Mouse (Mus musculus): ENCODE measurements around the gene Fzd1. TPM values are rescaled to one million over a fixed set of nuclear protein-coding genes. Genes with fewer than 3 reads are reported as not detected.

Fzd1 gene
- polyA plus RNA-seq, 1 experiment, result 0.07 TPM

DNA sequence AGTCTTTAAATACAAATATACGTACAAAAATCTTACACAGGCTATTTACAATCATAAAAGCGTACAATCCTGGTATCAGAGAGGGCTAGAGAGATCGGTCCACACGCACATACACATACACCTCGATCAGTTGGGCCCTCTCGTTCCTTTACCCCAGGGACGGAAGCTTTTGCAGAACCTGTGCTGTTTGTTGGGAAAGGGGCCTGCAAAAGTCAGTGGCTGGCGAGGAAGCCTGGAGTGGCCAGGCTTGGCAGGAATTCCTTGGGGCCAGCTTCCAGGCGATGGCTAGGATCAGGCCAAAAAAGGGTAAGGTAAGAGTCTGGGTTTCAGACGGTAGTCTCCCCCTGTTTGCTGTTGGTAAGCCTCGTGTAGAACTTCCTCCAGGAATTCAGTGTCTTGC is 2.5 kb downstream of the Fzd1 start:
- peaks cover 23% of the 10 kb centered on the region for H3K4me1 ChIP-seq
- H3K36me3 ChIP-seq (replicated peaks; ENCODE audit: low read length), result no peaks in the 10 kb centered on the region
- H3K4me3 ChIP-seq (replicated peaks), result no peak overlapping the region
- peaks cover 19% of the 10 kb centered on the region for H3K9me3 ChIP-seq
- H3K27me3 ChIP-seq (replicated peaks), result peaks cover 62% of the 10 kb centered on the region
- TF ChIP-seq FLI1 (IDR thresholded peaks at IDR 0.05; ENCODE audit: low read length) (no peak), GATA1 (IDR thresholded peaks at IDR 0.05; ENCODE audit: borderline replicate concordance, low read length) (no peak)

- no peak overlapping the region for H3K4me3 ChIP-seq (replicated peaks)
- H3K9me3 ChIP-seq, result peaks cover 19% of the 10 kb centered on the region
- no peaks in the 10 kb centered on the region for H3K36me3 ChIP-seq (replicated peaks; ENCODE audit: low read length)
- TF ChIP-seq FLI1 (IDR thresholded peaks at IDR 0.05; ENCODE audit: low read length) (no peak), GATA1 (IDR thresholded peaks at IDR 0.05; ENCODE audit: borderline replicate concordance, low read length) (no peak)
- peaks cover 57% of the 10 kb centered on the region for H3K27me3 ChIP-seq (replicated peaks)
- H3K4me1 ChIP-seq, result peaks cover 23% of the 10 kb centered on the region
These were observed 3.0 kb downstream of the Fzd1 start for GRCm38 (mm10) chr5:4754701-4755281.

- H3K9me3 ChIP-seq, result peaks cover 17% of the 10 kb centered on the region
These were observed 4.7 kb downstream of the Fzd1 start for GRCm38 (mm10) chr5:4753161-4753560.

GRCm38 (mm10) chr5:4742722-4743121 is 15.1 kb downstream of the Fzd1 start:
- Histone ChIP-seq H3K36me3 (replicated peaks; ENCODE audit: low read length) (no peaks in the 10 kb centered on the region), H3K9me3 (no peaks in the 10 kb centered on the region), H3K27me3 (replicated peaks) (no peaks in the 10 kb centered on the region), H3K4me1 (no peaks in the 10 kb centered on the region), H3K4me3 (replicated peaks) (no peak overlapping the region)
- TF ChIP-seq GATA1 (IDR thresholded peaks at IDR 0.05; ENCODE audit: borderline replicate concordance, low read length), result no peak
- no peak for TF ChIP-seq FLI1 (IDR thresholded peaks at IDR 0.05; ENCODE audit: low read length)

More at GRCm38 (mm10) chr5:4753161-4753560, 4.7 kb downstream of the Fzd1 start:
- peaks cover 44% of the 10 kb centered on the region for H3K27me3 ChIP-seq (replicated peaks)
- TF ChIP-seq FLI1 (IDR thresholded peaks at IDR 0.05; ENCODE audit: low read length), result no peak
- no peak for TF ChIP-seq GATA1 (IDR thresholded peaks at IDR 0.05; ENCODE audit: borderline replicate concordance, low read length)
- H3K36me3 ChIP-seq (replicated peaks; ENCODE audit: low read length), result no peaks in the 10 kb centered on the region
- peaks cover 19% of the 10 kb centered on the region for H3K4me1 ChIP-seq
- H3K4me3 ChIP-seq (replicated peaks), result no peak overlapping the region

DNA sequence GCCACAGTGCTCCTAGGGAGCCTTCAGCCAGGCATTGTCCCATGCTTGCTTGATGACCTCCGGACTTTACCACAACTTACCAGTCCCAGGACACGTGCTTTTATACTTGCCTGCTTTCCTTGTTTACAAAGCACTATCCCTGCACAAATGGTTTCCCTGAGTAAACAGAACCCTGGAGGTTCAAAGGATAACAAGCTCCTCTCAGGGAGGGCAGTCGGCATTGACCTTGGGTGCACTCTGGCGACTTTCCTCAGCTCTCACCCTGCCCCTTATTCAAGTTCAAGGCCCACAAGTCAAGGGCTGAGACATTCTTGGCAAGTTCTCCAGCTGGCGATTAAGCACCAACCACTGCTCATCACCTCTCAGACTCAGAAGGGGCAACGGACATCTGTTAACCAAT is 20.8 kb downstream of the Fzd1 start:
- no peaks in the 10 kb centered on the region for H3K36me3 ChIP-seq (replicated peaks; ENCODE audit: low read length)
- TF ChIP-seq FLI1 (IDR thresholded peaks at IDR 0.05; ENCODE audit: low read length) (no peak), GATA1 (IDR thresholded peaks at IDR 0.05; ENCODE audit: borderline replicate concordance, low read length) (no peak)
- no peaks in the 10 kb centered on the region for H3K9me3 ChIP-seq
- no peaks in the 10 kb centered on the region for H3K27me3 ChIP-seq (replicated peaks)
- no peaks in the 10 kb centered on the region for H3K4me1 ChIP-seq
- no peak overlapping the region for H3K4me3 ChIP-seq (replicated peaks)

GRCm38 (mm10) chr5:4735461-4735860 is 22.4 kb downstream of the Fzd1 start:
- TF ChIP-seq FLI1 (IDR thresholded peaks at IDR 0.05; ENCODE audit: low read length) (no peak), GATA1 (IDR thresholded peaks at IDR 0.05; ENCODE audit: borderline replicate concordance, low read length) (no peak)
- H3K9me3 ChIP-seq, result no peaks in the 10 kb centered on the region
- H3K4me3 ChIP-seq (replicated peaks), result no peak overlapping the region
- H3K4me1 ChIP-seq, result no peaks in the 10 kb centered on the region
- H3K36me3 ChIP-seq (replicated peaks; ENCODE audit: low read length), result no peaks in the 10 kb centered on the region
- H3K27me3 ChIP-seq (replicated peaks), result no peaks in the 10 kb centered on the region

GRCm38 (mm10) chr5:4733239-4733638 is 24.6 kb downstream of the Fzd1 start:
- Histone ChIP-seq H3K27me3 (replicated peaks) (no peaks in the 10 kb centered on the region), H3K9me3 (no peaks in the 10 kb centered on the region), H3K4me1 (no peaks in the 10 kb centered on the region), H3K4me3 (replicated peaks) (no peak overlapping the region), H3K36me3 (replicated peaks; ENCODE audit: low read length) (no peaks in the 10 kb centered on the region)
- TF ChIP-seq GATA1 (IDR thresholded peaks at IDR 0.05; ENCODE audit: borderline replicate concordance, low read length) (no peak), FLI1 (IDR thresholded peaks at IDR 0.05; ENCODE audit: low read length) (no peak)

DNA sequence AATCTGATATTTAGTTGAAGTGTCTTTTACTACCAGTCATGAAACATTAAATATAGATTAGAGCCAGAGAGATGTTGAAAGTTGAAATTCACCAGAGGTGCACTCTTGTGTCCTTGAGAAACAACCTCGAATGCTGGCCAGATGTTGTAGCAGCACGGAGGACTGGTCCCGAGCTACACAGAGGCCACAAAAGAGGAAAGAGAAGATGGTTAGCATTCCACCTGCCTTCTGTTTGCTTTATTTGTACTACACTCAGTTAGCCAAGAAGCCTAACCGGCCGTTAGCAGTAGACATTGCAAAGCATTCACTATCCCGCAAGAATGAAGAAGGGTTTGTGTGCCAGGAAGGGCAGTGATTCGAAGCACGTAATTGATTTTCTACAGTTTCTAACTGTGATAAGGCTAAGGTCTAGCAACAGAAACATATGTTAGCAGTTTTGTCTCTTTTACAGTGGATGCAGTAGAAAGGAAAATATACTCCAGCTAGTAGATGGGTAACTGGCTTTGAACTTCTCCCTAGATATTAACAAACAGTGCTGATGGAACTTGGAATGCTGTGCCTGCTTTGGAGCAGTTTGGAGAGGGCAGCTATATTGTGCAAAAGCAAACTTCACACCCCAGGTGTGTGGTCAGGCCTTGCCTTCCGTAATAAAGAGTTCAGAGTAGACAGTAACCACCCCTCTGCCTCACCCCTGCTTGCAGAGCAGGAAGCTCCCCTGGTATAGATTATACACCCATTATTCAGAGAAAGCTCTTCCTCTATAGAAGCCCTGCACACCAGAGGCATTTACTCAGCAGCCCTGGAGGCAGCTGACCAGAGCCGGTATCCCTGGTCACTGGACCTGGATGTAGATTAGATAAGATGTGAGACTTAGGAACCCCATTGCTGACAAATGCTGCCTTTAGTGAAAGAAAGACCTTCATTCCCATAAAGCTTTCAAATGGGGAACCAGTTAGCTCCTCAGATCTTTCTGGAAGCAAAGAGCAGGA is 25.3 kb downstream of the Fzd1 start:
- H3K9me3 ChIP-seq, result no peaks in the 10 kb centered on the region
- TF ChIP-seq FLI1 (IDR thresholded peaks at IDR 0.05; ENCODE audit: low read length) (no peak), GATA1 (IDR thresholded peaks at IDR 0.05; ENCODE audit: borderline replicate concordance, low read length) (no peak)
- H3K36me3 ChIP-seq (replicated peaks; ENCODE audit: low read length), result no peaks in the 10 kb centered on the region
- no peaks in the 10 kb centered on the region for H3K4me1 ChIP-seq
- no peaks in the 10 kb centered on the region for H3K27me3 ChIP-seq (replicated peaks)
- H3K4me3 ChIP-seq (replicated peaks), result no peak overlapping the region

DNA sequence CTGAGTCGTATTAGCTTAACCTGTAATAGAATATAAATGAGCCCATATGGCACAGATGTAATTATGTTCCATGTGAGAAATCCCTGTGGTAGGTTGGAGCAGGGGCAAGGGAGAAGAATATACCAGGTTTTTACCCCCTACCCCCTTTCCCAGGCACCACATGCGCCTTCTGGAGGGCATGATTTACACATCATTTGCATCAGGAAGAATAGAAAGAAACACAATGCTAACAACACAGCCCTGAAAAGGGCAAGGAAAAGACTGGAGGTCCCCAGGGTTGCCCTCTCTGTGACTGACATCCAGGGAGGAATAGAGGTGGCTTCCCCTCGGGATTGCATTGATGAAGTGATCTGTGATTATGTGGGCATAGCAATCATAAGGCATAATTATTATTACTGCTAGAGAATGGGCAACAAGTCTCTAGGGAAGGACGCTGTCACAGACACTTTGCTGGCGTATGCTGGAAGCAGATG is 26.1 kb downstream of the Fzd1 start:
- Histone ChIP-seq H3K4me1 (no peaks in the 10 kb centered on the region), H3K4me3 (replicated peaks) (no peak overlapping the region), H3K36me3 (replicated peaks; ENCODE audit: low read length) (no peaks in the 10 kb centered on the region), H3K27me3 (replicated peaks) (no peaks in the 10 kb centered on the region), H3K9me3 (no peaks in the 10 kb centered on the region)
- TF ChIP-seq FLI1 (IDR thresholded peaks at IDR 0.05; ENCODE audit: low read length) (no peak), GATA1 (IDR thresholded peaks at IDR 0.05; ENCODE audit: borderline replicate concordance, low read length) (no peak)

DNA sequence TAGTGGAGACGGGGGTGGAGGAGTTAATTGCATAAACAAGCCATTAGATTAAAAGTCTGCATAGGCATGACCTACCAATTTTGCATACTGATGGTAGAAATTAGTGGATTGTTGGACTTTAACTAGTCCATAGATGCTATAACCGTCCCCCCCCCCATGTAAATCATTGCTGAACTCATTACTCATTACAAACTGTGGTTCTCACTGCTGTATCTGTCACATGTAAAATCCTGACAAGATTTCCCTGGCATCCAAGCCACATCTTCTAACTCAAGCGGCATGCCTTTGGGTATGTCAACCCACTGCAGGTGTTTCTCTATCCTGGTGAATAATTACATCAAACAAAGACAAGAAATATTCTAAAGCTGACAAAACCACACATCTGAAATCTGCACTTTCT is 26.8 kb downstream of the Fzd1 start:
- Histone ChIP-seq H3K9me3 (no peaks in the 10 kb centered on the region), H3K27me3 (replicated peaks) (no peaks in the 10 kb centered on the region), H3K4me3 (replicated peaks) (no peak overlapping the region), H3K36me3 (replicated peaks; ENCODE audit: low read length) (no peaks in the 10 kb centered on the region), H3K4me1 (no peaks in the 10 kb centered on the region)
- no peak for TF ChIP-seq FLI1 (IDR thresholded peaks at IDR 0.05; ENCODE audit: low read length)
- no peak for TF ChIP-seq GATA1 (IDR thresholded peaks at IDR 0.05; ENCODE audit: borderline replicate concordance, low read length)

Data from megakaryocyte, embryonic 14.5 days (primary cell).